Mouse (Mus musculus) C2C12 (cell line): ENCODE measurements around the gene Socs3. TPM values are rescaled to one million over a fixed set of nuclear protein-coding genes. Genes with fewer than 3 reads are reported as not detected.

ENCODE experiments used
- H3K27me3 ChIP-seq: one replicate; pipeline ENCODE4 v1.6.1; 2011; ENCODE audit not compliant: control insufficient read depth, insufficient read depth, insufficient read length
- H3K36me3 ChIP-seq: one replicate; pipeline ENCODE4 v1.6.1; 2011; ENCODE audit not compliant: control insufficient read depth, insufficient read depth
- H3K4me3 ChIP-seq: one replicate; pipeline ENCODE4 v1.5.1; 2011; ENCODE audit warnings: mild to moderate bottlenecking, control low read depth; ENCODE audit not compliant: poor library complexity, insufficient read depth, severe bottlenecking
- H3K79me2 ChIP-seq: one replicate; pipeline ENCODE4 v1.6.1; 2011; ENCODE audit not compliant: control insufficient read depth, insufficient read depth
- H3K79me3 ChIP-seq: one replicate; pipeline ENCODE4 v1.6.1; 2011; ENCODE audit warnings: low read depth, control low read depth
- H3ac ChIP-seq: one replicate; pipeline ENCODE3; 2011; ENCODE audit warnings: low read depth; ENCODE audit not compliant: control insufficient read depth, insufficient read length
- CEBPB ChIP-seq: IDR thresholded peaks from one replicate; pipeline ENCODE4 v1.6.1; 2011; ENCODE audit warnings: low read depth, mild to moderate bottlenecking, control low read depth, moderate library complexity
- CTCF ChIP-seq: IDR thresholded peaks from one replicate; pipeline ENCODE4 v1.5.1; 2011; ENCODE audit not compliant: control insufficient read depth, insufficient read depth, insufficient read length
- FOSL1 ChIP-seq: IDR thresholded peaks from one replicate; pipeline ENCODE4 v1.8.0; 2011; ENCODE audit warnings: mild to moderate bottlenecking, low read length; ENCODE audit not compliant: poor library complexity, insufficient read depth, severe bottlenecking
- MAX ChIP-seq: IDR thresholded peaks from one replicate; pipeline ENCODE4 v1.6.1; 2011; ENCODE audit warnings: mild to moderate bottlenecking, control low read depth
- MYOD1 ChIP-seq: IDR thresholded peaks from one replicate; pipeline ENCODE4 v1.6.1; 2011; ENCODE audit warnings: low read depth; ENCODE audit not compliant: control insufficient read depth, insufficient read length
- MYOG ChIP-seq: IDR thresholded peaks from one replicate; pipeline ENCODE4 v1.6.1; 2011; ENCODE audit not compliant: control insufficient read depth, insufficient read length; ENCODE audit errors: extremely low read depth
- USF1 ChIP-seq: IDR thresholded peaks from one replicate; pipeline ENCODE4 v1.6.1; 2011; ENCODE audit warnings: low read depth, mild to moderate bottlenecking, control low read depth, moderate library complexity
- polyA plus RNA-seq: library from polyadenylated mRNA; unstranded; fragments of >200 nt; fragmentation: generic; extraction: Trizol; gene quantifications from one replicate; pipeline ENCODE4 v1.2.1, GENCODE M21; 2012; ENCODE audit warnings: missing spikeins

The Socs3 gene
- polyA plus RNA-seq, 1 experiment, result 12.5 TPM

GRCm38 (mm10) chr11:118012595-118012994, 42.7 kb upstream of the Socs3 start:
- no peak overlapping the region for H3ac ChIP-seq
- H3K79me3 ChIP-seq, result peaks cover 67% of the 10 kb centered on the region
- peaks cover 33% of the 10 kb centered on the region for H3K36me3 ChIP-seq
- no peaks in the 10 kb centered on the region for H3K27me3 ChIP-seq
- H3K79me2 ChIP-seq, result peaks cover 94% of the 10 kb centered on the region
- H3K4me3 ChIP-seq, result no peak overlapping the region
- peak; percentile 86 for TF ChIP-seq FOSL1
- peak; percentile 79 for TF ChIP-seq CEBPB
- TF ChIP-seq MYOG, result no peak
- TF ChIP-seq MYOD1, result peak; percentile 46
- peak; percentile 80 for TF ChIP-seq MAX
- TF ChIP-seq CTCF, result no peak
- TF ChIP-seq USF1, result no peak

DNA sequence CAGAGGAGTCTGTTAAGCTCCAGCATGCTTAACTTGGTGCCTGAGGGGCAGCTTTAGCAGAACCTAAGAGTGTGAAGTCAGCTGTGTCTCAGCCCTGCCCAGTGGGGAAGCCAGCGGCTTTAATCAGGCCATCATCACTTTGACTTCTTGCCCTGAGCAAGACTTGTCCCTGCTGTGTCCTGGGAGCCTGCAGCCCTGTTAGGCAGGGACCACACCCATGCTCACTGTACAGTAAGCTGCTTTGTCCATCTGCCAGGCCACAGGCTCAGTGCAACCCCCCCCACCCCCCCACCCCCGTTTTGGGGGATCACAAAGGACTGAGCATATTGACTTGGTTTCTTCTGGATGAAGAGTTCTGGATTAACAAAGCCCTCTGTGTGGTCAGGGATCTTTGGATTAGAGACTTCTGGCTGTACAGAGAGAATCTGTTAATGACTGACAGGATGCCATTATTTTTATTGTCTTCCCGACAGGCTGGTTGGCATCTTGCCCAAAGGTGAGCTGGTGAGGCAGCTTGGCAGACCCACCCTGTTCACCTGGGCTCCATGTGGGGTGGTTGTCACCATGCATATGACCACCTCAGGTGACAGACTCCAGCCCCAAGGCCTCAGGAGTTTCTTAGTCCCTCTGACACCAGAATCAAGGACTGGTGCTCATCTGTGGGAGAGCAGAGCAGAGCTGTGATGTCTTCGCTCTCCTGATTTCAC, 40.2 kb upstream of the Socs3 start:
- no peak for TF ChIP-seq MYOD1

DNA sequence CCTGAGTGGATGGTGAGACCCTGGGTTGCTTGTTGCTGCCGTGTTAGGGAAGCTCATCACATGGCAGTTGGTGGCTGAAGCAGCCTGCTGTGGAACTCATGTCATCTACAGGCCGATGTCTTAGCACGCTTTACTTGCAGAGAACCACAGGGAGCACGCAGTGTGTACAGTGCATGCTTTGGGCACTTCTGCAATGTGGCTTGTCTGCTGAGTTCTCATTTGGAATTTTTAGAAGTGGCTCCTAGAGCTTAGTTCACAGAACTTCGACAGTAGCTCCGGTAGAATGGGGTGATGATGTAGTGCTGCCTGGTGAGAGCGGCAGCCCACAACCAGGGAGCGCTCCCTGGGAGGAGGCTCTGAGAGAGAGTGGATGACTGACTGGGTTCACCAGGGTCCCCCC, 39.0 kb upstream of the Socs3 start:
- peaks cover 96% of the 10 kb centered on the region for H3K79me2 ChIP-seq
- no peaks in the 10 kb centered on the region for H3K27me3 ChIP-seq
- no peak for TF ChIP-seq FOSL1
- TF ChIP-seq MYOD1, result no peak
- TF ChIP-seq USF1, result no peak
- TF ChIP-seq CTCF, result no peak
- TF ChIP-seq CEBPB, result no peak
- TF ChIP-seq MAX, result no peak
- no peak for TF ChIP-seq MYOG
- peaks cover 76% of the 10 kb centered on the region for H3K79me3 ChIP-seq
- peaks cover 40% of the 10 kb centered on the region for H3K36me3 ChIP-seq
- H3K4me3 ChIP-seq, result no peak overlapping the region
- no peak overlapping the region for H3ac ChIP-seq

More for the DNA sequence above, 40.2 kb upstream of the Socs3 start:
- no peaks in the 10 kb centered on the region for H3K27me3 ChIP-seq
- H3K36me3 ChIP-seq, result peaks cover 39% of the 10 kb centered on the region
- H3ac ChIP-seq, result no peak overlapping the region
- peaks cover 82% of the 10 kb centered on the region for H3K79me3 ChIP-seq
- peaks cover 97% of the 10 kb centered on the region for H3K79me2 ChIP-seq
- no peak overlapping the region for H3K4me3 ChIP-seq

GRCm38 (mm10) chr11:118008144-118008805, 38.4 kb upstream of the Socs3 start:
- TF ChIP-seq CTCF, result no peak
- no peak for TF ChIP-seq CEBPB
- no peak for TF ChIP-seq MYOD1
- no peak for TF ChIP-seq FOSL1
- peaks cover 42% of the 10 kb centered on the region for H3K36me3 ChIP-seq

GRCm38 (mm10) chr11:118007460-118008143, 37.8 kb upstream of the Socs3 start:
- Histone ChIP-seq H3ac (no peak overlapping the region), H3K36me3 (peaks cover 48% of the 10 kb centered on the region), H3K27me3 (no peaks in the 10 kb centered on the region), H3K4me3 (no peak overlapping the region), H3K79me2 (peaks cover 85% of the 10 kb centered on the region), H3K79me3 (peaks cover 67% of the 10 kb centered on the region)
- TF ChIP-seq MAX, result no peak
- no peak for TF ChIP-seq CTCF
- no peak for TF ChIP-seq MYOG
- TF ChIP-seq CEBPB, result no peak
- no peak for TF ChIP-seq FOSL1
- TF ChIP-seq USF1, result no peak
- no peak for TF ChIP-seq MYOD1

More at GRCm38 (mm10) chr11:118008144-118008805, 38.4 kb upstream of the Socs3 start:
- peaks cover 70% of the 10 kb centered on the region for H3K79me3 ChIP-seq
- no peak overlapping the region for H3ac ChIP-seq
- H3K79me2 ChIP-seq, result peaks cover 90% of the 10 kb centered on the region
- H3K27me3 ChIP-seq, result no peaks in the 10 kb centered on the region
- H3K4me3 ChIP-seq, result no peak overlapping the region
